Mouse (Mus musculus) neural tube, embryonic 11.5 days (tissue): ENCODE measurements around the gene Bcl2. TPM values are rescaled to one million over a fixed set of nuclear protein-coding genes. Genes with fewer than 3 reads are reported as not detected.

Experiments used
- ATAC-seq: fragments of 200-750 bp; cut with Nextera tagmentation; 2 replicates; pipeline ENCODE4 v1.8.0; 2017; ENCODE audit warnings: moderate number of reproducible peaks, mild to moderate bottlenecking, moderate TSS enrichment, moderate library complexity; ENCODE audit not compliant: insufficient read depth, low FRiP score, low TSS enrichment
- DNase-seq: peaks from one replicate; pipeline ENCODE4 v3.0.0-alpha.2; 2015; ENCODE audit warnings: low spot score
- H3K27ac ChIP-seq: fragments of 300-500 bp; sonication (generic); 2 replicates; pipeline ENCODE4 v1.5.1; 2014; ENCODE audit warnings: low read depth, mild to moderate bottlenecking, low read length
- H3K27me3 ChIP-seq: fragments of 300-500 bp; sonication (generic); 2 replicates; pipeline ENCODE4 v1.6.1; 2014; ENCODE audit warnings: mild to moderate bottlenecking, low read length, mixed read lengths; ENCODE audit not compliant: control insufficient read depth, insufficient read depth
- H3K36me3 ChIP-seq: fragments of 300-500 bp; sonication (generic); 2 replicates; pipeline ENCODE4 v1.6.1; 2014; ENCODE audit warnings: mild to moderate bottlenecking, low read length, moderate library complexity, mixed read lengths; ENCODE audit not compliant: control insufficient read depth, insufficient read depth
- H3K4me1 ChIP-seq: fragments of 300-500 bp; sonication (generic); 2 replicates; pipeline ENCODE4 v1.6.1; 2014; ENCODE audit warnings: low read length, mixed read lengths; ENCODE audit not compliant: control insufficient read depth, insufficient read depth
- H3K4me2 ChIP-seq: fragments of 300-500 bp; sonication (generic); 2 replicates; pipeline ENCODE4 v1.6.1; 2014; ENCODE audit warnings: low read depth, mild to moderate bottlenecking, moderate library complexity
- H3K4me3 ChIP-seq: fragments of 300-500 bp; sonication (generic); 2 replicates; pipeline ENCODE4 v1.5.1; 2014; ENCODE audit warnings: low read depth, low read length
- H3K9ac ChIP-seq: fragments of 300-500 bp; sonication (generic); 2 replicates; pipeline ENCODE4 v1.6.1; 2014; ENCODE audit warnings: mild to moderate bottlenecking, low read length
- H3K9me3 ChIP-seq: fragments of 300-500 bp; sonication (generic); 2 replicates; pipeline ENCODE4 v1.6.1; 2016; ENCODE audit warnings: low read length; ENCODE audit not compliant: control insufficient read depth
- WGBS: fragments of 180-500 bp; shearing (Covaris S2); extraction: QIAGEN DNeasy Blood & Tissue Kit; methylation state at CpG from one replicate; pipeline ENCODE4 v1.1.7; 2014; 5-methylcytosine and 5-hydroxymethylcytosine counted together
- polyA plus RNA-seq: library from polyadenylated mRNA; unstranded; fragments of >200 nt; fragmentation: Nextera tagmentation; extraction: Ambion mirVana; gene quantifications from 2 replicates; pipeline ENCODE4 v1.2.1, GENCODE M21; 2014

Gene Bcl2
- polyA plus RNA-seq, 1 experiment from 2014 or later: 5.5 TPM

DNA sequence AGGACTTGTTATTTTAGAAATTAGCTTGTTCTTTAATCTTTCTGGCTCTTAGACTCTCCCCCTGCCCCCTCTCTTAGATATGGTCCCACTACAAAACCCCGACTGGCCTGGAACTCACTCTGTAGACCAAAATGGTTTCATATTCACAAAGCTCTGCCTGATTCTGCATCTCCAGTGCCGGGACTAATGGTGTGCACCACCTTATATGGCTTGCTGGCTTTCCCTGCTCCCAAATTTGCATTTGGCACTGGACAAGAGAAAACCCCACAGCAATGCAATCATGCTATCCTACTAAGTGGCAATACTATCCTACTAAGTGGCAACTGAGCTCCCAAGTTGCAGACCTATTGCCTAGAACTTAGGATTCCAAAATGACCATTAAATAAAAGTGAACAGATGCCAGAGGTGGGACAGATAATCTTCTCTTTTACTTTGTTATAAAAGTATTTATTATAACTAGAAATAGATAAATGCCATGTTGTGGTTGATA, 154.9 kb downstream of the Bcl2 start:
- Histone ChIP-seq H3K9ac (no peak overlapping the region), H3K27ac (no peak overlapping the region), H3K9me3 (no peaks in the 10 kb centered on the region), H3K4me3 (no peak overlapping the region), H3K27me3 (no peaks in the 10 kb centered on the region), H3K4me1 (no peaks in the 10 kb centered on the region), H3K4me2 (no peak overlapping the region), H3K36me3 (no peaks in the 10 kb centered on the region)
- WGBS: 83% methylated on average over 2 of the region's 2 CpGs
- no peak for ATAC-seq
- DNase-seq: no peak

DNA sequence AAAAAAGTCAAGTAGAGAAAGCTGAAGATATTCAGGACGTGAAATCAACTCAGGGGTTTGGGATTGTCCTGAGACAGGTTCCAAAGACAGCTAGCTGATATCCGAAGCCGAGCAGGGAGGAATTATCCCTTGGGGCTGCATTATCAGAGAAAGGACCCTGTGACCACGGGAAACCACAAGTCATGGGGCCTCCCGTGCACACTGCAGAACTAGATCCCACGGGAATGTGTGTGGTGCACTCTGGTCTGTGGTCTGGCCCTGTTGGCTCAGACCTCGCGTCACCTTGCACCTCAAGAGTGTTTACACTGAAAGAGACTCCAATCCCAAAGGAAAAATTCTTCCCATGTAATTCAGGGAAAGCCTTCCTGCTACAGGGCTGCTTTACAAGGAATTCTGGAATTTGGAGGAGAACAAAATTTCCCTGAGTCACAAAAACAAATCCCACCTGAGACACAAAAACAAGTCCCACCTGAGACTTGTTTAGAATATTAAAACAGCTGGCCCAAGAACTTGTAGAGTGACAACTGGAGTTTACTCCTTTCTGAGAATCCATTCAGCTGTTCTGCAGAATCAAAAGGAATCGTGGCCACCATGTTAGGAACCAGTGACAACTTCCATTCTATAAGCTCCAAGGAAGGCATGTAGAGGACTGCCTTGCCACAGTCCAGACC, 158.4 kb downstream of the Bcl2 start:
- no peak overlapping the region for H3K27ac ChIP-seq
- ATAC-seq: no peak
- WGBS: 82% methylated on average over 9 of the region's 9 CpGs
- H3K4me1 ChIP-seq: no peaks in the 10 kb centered on the region
- H3K9me3 ChIP-seq: no peaks in the 10 kb centered on the region
- no peak overlapping the region for H3K9ac ChIP-seq
- no peak overlapping the region for H3K4me2 ChIP-seq
- no peaks in the 10 kb centered on the region for H3K27me3 ChIP-seq
- H3K36me3 ChIP-seq: no peaks in the 10 kb centered on the region
- H3K4me3 ChIP-seq: no peak overlapping the region
- DNase-seq: no peak

DNA sequence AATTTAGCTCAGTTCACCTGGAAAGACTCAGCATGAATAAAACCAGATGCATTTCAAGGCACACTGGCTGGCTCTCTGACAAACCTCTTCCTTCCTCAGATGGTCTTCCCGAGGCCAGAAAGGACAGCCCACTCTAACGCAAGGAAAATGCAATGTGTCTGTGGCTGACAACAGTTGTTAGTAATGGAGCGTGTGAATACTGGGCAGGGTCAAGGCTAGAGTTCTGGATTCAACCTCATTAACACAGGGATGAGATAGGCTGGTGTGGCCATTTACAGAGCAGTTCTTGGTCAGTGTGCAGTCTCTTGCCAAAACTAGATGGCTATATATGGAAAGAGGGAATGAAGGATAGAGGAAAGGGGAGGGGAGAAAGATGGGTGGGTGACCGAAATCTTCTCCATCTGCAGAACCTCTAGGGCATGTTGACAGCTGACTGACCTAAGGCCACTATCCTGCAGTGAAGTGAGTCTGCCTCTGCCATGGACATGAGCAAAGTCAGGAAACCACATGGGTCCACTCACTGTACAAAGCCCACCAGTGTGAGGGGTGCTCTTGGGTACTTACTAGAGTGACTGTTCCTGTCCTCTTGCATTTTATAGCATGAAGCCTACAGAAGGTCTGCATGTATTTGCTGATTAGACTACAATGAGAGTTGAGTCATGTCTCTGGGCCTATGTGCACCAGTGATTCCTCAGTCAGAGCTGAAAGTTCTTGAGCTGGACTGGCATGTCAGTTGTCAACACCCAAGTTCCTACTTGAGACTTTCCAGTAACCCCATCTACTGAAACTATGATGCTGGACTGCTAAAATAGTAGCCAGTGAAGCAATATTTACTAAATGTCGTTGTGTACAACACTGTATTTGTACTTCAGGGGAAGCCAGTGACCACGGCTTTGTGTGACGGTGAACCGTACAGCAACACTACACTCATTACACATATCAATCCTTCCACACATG, 159.9 kb downstream of the Bcl2 start:
- H3K9me3 ChIP-seq: no peaks in the 10 kb centered on the region
- H3K27me3 ChIP-seq: no peaks in the 10 kb centered on the region
- H3K4me3 ChIP-seq: no peak overlapping the region
- DNase-seq (no peak), ATAC-seq (no peak)
- WGBS: 86% methylated on average over 8 of the region's 8 CpGs
- no peak overlapping the region for H3K9ac ChIP-seq
- no peaks in the 10 kb centered on the region for H3K4me1 ChIP-seq
- H3K4me2 ChIP-seq: no peak overlapping the region
- H3K27ac ChIP-seq: no peak overlapping the region
- no peaks in the 10 kb centered on the region for H3K36me3 ChIP-seq

DNA sequence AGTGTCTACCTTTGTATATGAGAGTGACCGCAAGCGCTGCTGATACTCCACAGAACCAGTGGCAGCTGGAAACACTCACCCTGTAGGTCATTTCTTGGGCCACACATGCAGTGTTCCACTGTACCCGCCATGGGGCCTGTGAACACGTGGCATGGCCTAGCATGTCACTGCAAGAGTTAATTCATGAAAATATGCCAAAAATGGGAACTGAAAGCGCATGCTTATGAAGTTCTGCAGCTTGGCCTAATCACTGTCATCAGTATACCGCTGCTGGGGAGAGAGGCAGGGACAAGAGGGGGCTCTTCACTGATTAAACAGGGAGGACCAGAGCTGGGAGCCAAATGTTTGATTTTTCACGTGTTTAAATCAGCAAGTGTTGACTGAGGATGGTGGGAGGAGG, 161.2 kb downstream of the Bcl2 start:
- Histone ChIP-seq H3K36me3 (no peaks in the 10 kb centered on the region), H3K9me3 (no peaks in the 10 kb centered on the region), H3K27ac (no peak overlapping the region), H3K9ac (no peak overlapping the region), H3K27me3 (no peaks in the 10 kb centered on the region), H3K4me1 (no peaks in the 10 kb centered on the region), H3K4me3 (no peak overlapping the region), H3K4me2 (no peak overlapping the region)
- ATAC-seq: no peak
- 83% methylated on average over 7 of the region's 7 CpGs for WGBS
- DNase-seq: no peak

DNA sequence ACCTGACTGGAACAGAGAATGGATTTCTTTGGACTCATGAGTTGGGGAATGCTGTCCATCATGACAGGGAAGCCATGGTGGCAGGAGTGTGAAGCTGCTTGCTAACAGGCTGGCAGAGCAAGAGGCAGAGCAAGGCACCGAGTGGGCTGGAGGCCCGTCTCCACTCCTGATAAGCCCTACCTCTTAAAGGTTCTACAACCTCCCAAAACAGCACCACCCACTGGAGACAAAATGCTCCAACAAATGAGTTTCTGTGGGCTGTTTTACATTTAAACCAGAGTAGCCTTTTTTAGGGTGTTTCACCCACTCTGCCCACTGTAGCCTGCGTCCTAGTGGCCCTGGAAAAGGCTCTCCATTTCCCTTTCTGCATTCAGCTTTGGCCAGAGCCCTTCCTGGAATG, 163.5 kb downstream of the Bcl2 start:
- H3K4me2 ChIP-seq: no peak overlapping the region
- WGBS: 84% methylated on average over 3 of the region's 3 CpGs
- H3K9me3 ChIP-seq: no peaks in the 10 kb centered on the region
- no peak for DNase-seq
- H3K9ac ChIP-seq: no peak overlapping the region
- H3K27me3 ChIP-seq: no peaks in the 10 kb centered on the region
- H3K4me3 ChIP-seq: no peak overlapping the region
- no peak for ATAC-seq
- H3K4me1 ChIP-seq: no peaks in the 10 kb centered on the region
- no peak overlapping the region for H3K27ac ChIP-seq
- H3K36me3 ChIP-seq: no peaks in the 10 kb centered on the region

DNA sequence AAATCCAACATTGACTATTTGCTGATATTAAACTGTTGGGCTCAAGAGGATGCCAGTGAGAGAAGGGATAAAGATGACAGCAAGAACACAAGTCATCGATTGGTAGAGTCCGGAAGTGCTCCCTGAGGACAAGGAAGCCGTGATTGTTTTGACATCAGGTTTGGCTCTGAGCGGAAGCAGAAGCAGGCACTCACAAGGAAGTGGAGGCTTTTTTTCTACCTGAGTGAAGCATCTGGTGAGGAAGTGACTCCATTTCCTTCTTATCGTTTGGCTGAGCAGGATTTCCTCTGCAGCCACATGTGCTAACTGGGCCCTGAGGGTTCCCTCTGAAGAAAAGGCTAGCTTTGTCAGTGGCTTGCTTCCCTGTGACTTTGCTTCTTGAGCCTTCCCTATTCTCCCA, 165.0 kb downstream of the Bcl2 start:
- no peak for DNase-seq
- H3K36me3 ChIP-seq: no peaks in the 10 kb centered on the region
- no peak for ATAC-seq
- H3K9ac ChIP-seq: no peak overlapping the region
- 76% methylated on average over 5 of the region's 5 CpGs for WGBS
- H3K4me1 ChIP-seq: no peaks in the 10 kb centered on the region
- no peaks in the 10 kb centered on the region for H3K27me3 ChIP-seq
- H3K4me3 ChIP-seq: no peak overlapping the region
- H3K27ac ChIP-seq: no peak overlapping the region
- H3K9me3 ChIP-seq: no peaks in the 10 kb centered on the region
- no peak overlapping the region for H3K4me2 ChIP-seq

DNA sequence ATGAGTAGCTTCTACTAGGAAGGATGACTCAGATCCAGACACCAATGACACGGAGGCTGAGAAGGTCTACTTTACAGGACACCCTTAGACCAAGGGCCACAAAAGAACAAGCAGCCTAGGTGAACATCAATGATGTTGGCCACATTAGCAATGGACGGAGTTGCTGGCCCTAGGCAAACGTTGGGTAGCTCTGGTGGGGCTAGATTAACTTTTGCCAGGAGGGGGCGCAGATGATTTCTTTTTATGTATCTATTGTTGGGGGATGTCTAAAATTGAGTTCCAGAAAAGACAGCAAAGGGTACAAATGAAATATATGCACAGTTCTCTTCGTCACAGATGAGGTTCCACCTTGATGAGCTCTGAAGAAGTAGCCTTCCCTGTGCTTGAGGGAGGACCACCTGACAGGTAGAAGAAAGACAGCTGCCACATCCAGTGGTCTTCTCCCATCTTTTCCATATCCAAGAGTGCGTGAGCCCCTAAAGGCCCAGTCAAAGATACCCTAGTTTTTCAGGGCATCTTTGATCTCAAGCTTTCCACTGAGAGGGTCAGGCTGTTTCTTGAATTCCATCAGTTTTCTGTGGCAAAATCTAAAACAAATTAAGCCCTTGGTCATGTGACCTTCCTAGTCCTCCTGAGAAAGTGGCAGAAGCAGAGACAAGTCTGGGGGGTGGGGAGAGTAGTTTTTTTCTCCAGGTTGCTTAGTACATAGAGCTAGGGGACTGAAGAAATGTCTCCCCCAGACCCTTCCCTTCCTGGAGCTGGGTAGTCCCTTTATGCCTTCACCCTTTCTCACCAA, 169.1 kb downstream of the Bcl2 start:
- Histone ChIP-seq H3K4me1 (no peaks in the 10 kb centered on the region), H3K27ac (no peak overlapping the region), H3K4me3 (no peak overlapping the region), H3K9me3 (no peaks in the 10 kb centered on the region), H3K9ac (no peak overlapping the region), H3K4me2 (no peak overlapping the region), H3K27me3 (no peaks in the 10 kb centered on the region), H3K36me3 (no peaks in the 10 kb centered on the region)
- DNase-seq: no peak
- ATAC-seq: no peak
- 80% methylated on average over 6 of the region's 6 CpGs for WGBS

DNA sequence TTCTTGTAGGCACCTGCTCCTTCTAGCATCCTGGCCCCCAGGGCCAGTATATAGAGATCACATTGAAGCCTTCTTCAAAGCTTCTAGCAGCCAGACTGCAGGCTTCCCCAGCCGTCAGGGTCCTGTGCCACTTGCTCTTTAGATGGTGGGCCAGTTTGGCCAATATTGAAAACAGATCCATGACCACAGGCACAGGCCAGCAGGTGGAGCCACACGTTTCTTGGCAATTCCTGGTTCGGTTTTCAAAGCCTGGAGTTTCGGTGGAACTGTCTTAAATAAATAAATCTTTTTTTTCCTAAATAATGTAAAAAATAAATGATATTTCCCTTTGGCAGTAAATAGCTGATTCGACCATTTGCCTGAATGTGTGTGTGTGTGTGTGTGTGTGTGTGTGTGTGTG, 171.3 kb downstream of the Bcl2 start:
- no peaks in the 10 kb centered on the region for H3K4me1 ChIP-seq
- no peak for ATAC-seq
- peak; percentile 24 for DNase-seq
- H3K36me3 ChIP-seq: no peaks in the 10 kb centered on the region
- no peak overlapping the region for H3K9ac ChIP-seq
- H3K4me2 ChIP-seq: no peak overlapping the region
- no peaks in the 10 kb centered on the region for H3K27me3 ChIP-seq
- no peak overlapping the region for H3K27ac ChIP-seq
- H3K4me3 ChIP-seq: no peak overlapping the region
- 42% methylated on average over 5 of the region's 5 CpGs for WGBS
- no peaks in the 10 kb centered on the region for H3K9me3 ChIP-seq
